8 mouse cellular contexts compared by ENCODE assay signal in the genomic region with DNA sequence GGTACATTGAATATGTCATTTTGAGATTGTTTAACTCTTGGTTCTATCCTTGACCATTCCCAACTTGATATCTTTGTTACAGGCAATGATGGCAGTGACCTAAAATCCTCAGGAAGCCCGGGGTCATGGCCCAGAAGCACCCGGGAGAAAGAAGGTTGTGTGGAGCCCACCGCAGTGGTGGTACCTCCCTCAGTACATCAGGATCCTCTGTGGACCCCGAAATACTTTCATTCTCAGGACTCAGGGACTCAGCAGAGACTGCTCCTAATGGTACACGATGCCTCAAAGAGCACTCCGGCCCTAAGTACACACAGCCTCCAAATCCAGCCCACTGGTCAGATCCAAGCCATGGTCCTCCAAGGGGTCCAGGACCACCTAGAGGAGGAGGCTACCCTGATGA. TPM values are rescaled to one million over a fixed set of nuclear protein-coding genes. Genes with fewer than 3 reads are reported as not detected.
DNase-seq lines count a peak whose midpoint lies in the region; ATAC-seq lines count a peak whose summit lies in the region.

No protein-coding gene starts in this region.

- H3K9me3 ChIP-seq in hindbrain, embryonic 10.5 days, result no peaks in the 10 kb centered on the region
- no peaks in the 10 kb centered on the region for H3K9me3 ChIP-seq in midbrain, embryonic 13.5 days

- peaks cover 54% of the 10 kb centered on the region for H3K36me3 ChIP-seq in hindbrain, embryonic 10.5 days
- peaks cover 32% of the 10 kb centered on the region for H3K36me3 ChIP-seq in midbrain, embryonic 13.5 days

- H3K27me3 ChIP-seq in hindbrain, embryonic 10.5 days (ENCODE audit: insufficient read depth, poor library complexity, severe bottlenecking), result no peaks in the 10 kb centered on the region
- no peaks in the 10 kb centered on the region for H3K27me3 ChIP-seq in midbrain, embryonic 13.5 days

- H3K4me1 ChIP-seq in hindbrain, embryonic 10.5 days (replicated peaks), result peaks cover 65% of the 10 kb centered on the region
- peaks cover 65% of the 10 kb centered on the region for H3K4me1 ChIP-seq in midbrain, embryonic 13.5 days (replicated peaks)

- no peak for ATAC-seq in midbrain, embryonic 13.5 days
- no peak for ATAC-seq in activated CD4-positive, CD25-positive, alpha-beta regulatory T cell, adult 4 months

- peak overlapping the region; percentile 86 for H3K4me3 ChIP-seq in hindbrain, embryonic 10.5 days
- peak overlapping the region; percentile 89 for H3K4me3 ChIP-seq in midbrain, embryonic 13.5 days (replicated peaks)

- 68% methylated on average over 6 of the region's 6 CpGs for WGBS in hindbrain, embryonic 10.5 days
- 58% methylated on average over 6 of the region's 6 CpGs for WGBS in midbrain, embryonic 13.5 days

- DNase-seq in kidney, adult 11 months, result peak; percentile 14
- DNase-seq in kidney, adult 18-20 months, result no peak
- DNase-seq in MN1 (ENCODE audit: low spot score), result peak; percentile 47
- no peak for DNase-seq in hindbrain, embryonic 10.5 days (ENCODE audit: low spot score)
- DNase-seq in spleen, postnatal 4 days (ENCODE audit: low spot score in 2 of 2), result no peak
- no peak for DNase-seq in layer of hippocampus, adult 11-12 months (ENCODE audit: low spot score)

- peak overlapping the region; percentile 89 for H3K9ac ChIP-seq in midbrain, embryonic 13.5 days (replicated peaks)

- peak overlapping the region; percentile 97 for H3K27ac ChIP-seq in hindbrain, embryonic 10.5 days
- H3K27ac ChIP-seq in midbrain, embryonic 13.5 days, result peak overlapping the region; percentile 49

- peak overlapping the region; percentile 79 for H3K4me2 ChIP-seq in midbrain, embryonic 13.5 days (replicated peaks)

RNA-seq across cellular contexts. Expression of a gene that starts 1.9 kb away (rescaled TPM):
- polyA plus RNA-seq in hindbrain, embryonic 10.5 days (2016; fragmentation: Nextera tagmentation; extraction: Ambion mirVana), result 19.1 and 23.3 TPM in 2 replicates
- 17.4 and 17.5 TPM in 2 replicates for polyA plus RNA-seq in midbrain, embryonic 13.5 days (2015; fragmentation: Nextera tagmentation; extraction: Ambion mirVana)
- polyA plus RNA-seq in activated CD4-positive, CD25-positive, alpha-beta regulatory T cell, adult 4 months (2017; shearing (Covaris generic)), result 1 to 10 TPM; 3.3 to 3.4 TPM

RNA-seq across cellular contexts. Expression of a gene that starts 2.2 kb away (rescaled TPM):
- 50.4 and 56.0 TPM in 2 replicates for polyA plus RNA-seq in hindbrain, embryonic 10.5 days (2016; fragmentation: Nextera tagmentation; extraction: Ambion mirVana)
- 54.1 and 56.3 TPM in 2 replicates for polyA plus RNA-seq in midbrain, embryonic 13.5 days (2015; fragmentation: Nextera tagmentation; extraction: Ambion mirVana)
- 10 to 100 TPM; 54.4 to 68.5 TPM for polyA plus RNA-seq in activated CD4-positive, CD25-positive, alpha-beta regulatory T cell, adult 4 months (2017; shearing (Covaris generic))

RNA-seq across cellular contexts. Expression of a gene that starts 11.0 kb away (rescaled TPM):
- 251 and 263 TPM in 2 replicates for polyA plus RNA-seq in hindbrain, embryonic 10.5 days (2016; fragmentation: Nextera tagmentation; extraction: Ambion mirVana)
- polyA plus RNA-seq in midbrain, embryonic 13.5 days (2015; fragmentation: Nextera tagmentation; extraction: Ambion mirVana), result 203 and 209 TPM in 2 replicates
- 100 to 1,000 TPM; 192 to 229 TPM for polyA plus RNA-seq in activated CD4-positive, CD25-positive, alpha-beta regulatory T cell, adult 4 months (2017; shearing (Covaris generic))

RNA-seq across cellular contexts. Expression of a gene that starts 15.4 kb away (rescaled TPM):
- 74.1 and 97.0 TPM in 2 replicates for polyA plus RNA-seq in hindbrain, embryonic 10.5 days (2016; fragmentation: Nextera tagmentation; extraction: Ambion mirVana)
- polyA plus RNA-seq in midbrain, embryonic 13.5 days (2015; fragmentation: Nextera tagmentation; extraction: Ambion mirVana), result 29.3 and 31.3 TPM in 2 replicates
- 10 to 100 TPM; 75.6 to 87.1 TPM for polyA plus RNA-seq in activated CD4-positive, CD25-positive, alpha-beta regulatory T cell, adult 4 months (2017; shearing (Covaris generic))

RNA-seq across cellular contexts. Expression of a gene that starts 15.4 kb away (rescaled TPM):
- 0.36 and 0.39 TPM in 2 replicates for polyA plus RNA-seq in hindbrain, embryonic 10.5 days (2016; fragmentation: Nextera tagmentation; extraction: Ambion mirVana)
- polyA plus RNA-seq in midbrain, embryonic 13.5 days (2015; fragmentation: Nextera tagmentation; extraction: Ambion mirVana), result 0.32 and 0.48 TPM in 2 replicates
- polyA plus RNA-seq in activated CD4-positive, CD25-positive, alpha-beta regulatory T cell, adult 4 months (2017; shearing (Covaris generic)), result not detected

Comparison
In these comparisons a context has a peak if more than half of its experiments do, and no peak if none do; other contexts are left out.
1. DNase-seq: peak in kidney, adult 11 months (single experiment) and MN1 (single experiment); none in kidney, adult 18-20 months (single experiment), hindbrain, embryonic 10.5 days (single experiment), spleen, postnatal 4 days (0 of 2) and layer of hippocampus, adult 11-12 months (single experiment).